Mouse (Mus musculus) lung, adult 2 months (tissue): Measurements from ENCODE around the gene Bpifa6. TPM values are rescaled to one million over a fixed set of nuclear protein-coding genes. Genes with fewer than 3 reads are reported as not detected.
"Not testable (repeated sequence)": the region's sequence is repeated elsewhere in the genome, so short reads cannot be mapped to it uniquely, and the experiment has no call there.

ENCODE experiments used
- DNase-seq: peaks from one replicate; pipeline ENCODE4 v3.0.0; 2022
- H3K4me1 ChIP-seq: fragments of 200-500 bp; 2 replicates; pipeline ENCODE4 v1.6.1; 2011; ENCODE audit warnings: low read length; ENCODE audit not compliant: control insufficient read depth, insufficient read depth
- H3K4me3 ChIP-seq: fragments of 200-500 bp; replicated peaks from 2 replicates; pipeline ENCODE3; 2011; ENCODE audit warnings: low read depth, mild to moderate bottlenecking, control low read depth, low read length; ENCODE audit errors: extremely low read depth
- CTCF ChIP-seq: fragments of 200-500 bp; IDR thresholded peaks from 2 replicates; pipeline ENCODE4 v1.5.1; 2011; ENCODE audit warnings: mild to moderate bottlenecking, low read length, control low read depth; ENCODE audit not compliant: insufficient read depth
- POLR2A ChIP-seq: fragments of 200-500 bp; IDR thresholded peaks from 2 replicates; pipeline ENCODE4 v1.6.1; 2011; ENCODE audit warnings: low read depth, mild to moderate bottlenecking, control low read depth, low read length, borderline replicate concordance; ENCODE audit errors: extremely low read depth
- WGBS: fragments of 180-500 bp; shearing (Covaris S2); methylation state at CpG from one replicate; pipeline ENCODE4 v1.1.7; 2018; 5-methylcytosine and 5-hydroxymethylcytosine counted together
- polyA plus RNA-seq: library from polyadenylated mRNA; depleted of rRNA; stranded (reverse); fragments of >200 nt; gene quantifications from 2 replicates; pipeline ENCODE4 v1.2.3, GENCODE M21; 2012; rRNA removed

Bpifa6 gene
- polyA plus RNA-seq, 1 experiment: not detected

GRCm38 (mm10) chr2:154007381-154007780, 32.6 kb downstream of the Bpifa6 start:
- no peak for DNase-seq
- 68% methylated on average over 1 of the region's 1 CpGs for WGBS
- Histone ChIP-seq H3K4me3 (no peak overlapping the region), H3K4me1 (no peaks in the 10 kb centered on the region)
- TF ChIP-seq CTCF (no peak), POLR2A (no peak)

DNA sequence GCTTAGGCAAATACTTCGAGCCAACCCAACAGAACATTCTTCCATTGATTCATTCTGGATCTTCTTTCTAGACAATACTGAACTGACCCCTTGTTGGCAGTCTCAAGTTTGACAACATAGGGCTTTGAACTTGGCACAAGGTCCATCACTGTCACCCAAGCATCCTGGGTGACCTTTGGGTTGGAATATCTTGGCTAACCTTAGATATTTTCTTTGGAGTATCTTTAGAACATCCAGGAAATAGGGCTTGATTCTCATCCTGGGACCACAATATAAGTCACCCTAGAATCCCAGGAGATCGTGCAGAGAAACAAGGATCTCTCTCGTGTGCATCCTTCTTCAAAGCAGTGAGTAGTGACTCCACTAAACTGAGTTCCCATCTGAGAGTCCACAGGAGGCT, 33.2 kb downstream of the Bpifa6 start, which contains the start of gene Bpifa2:
Bpifa2 (plus strand) TSS at position 301 of the 400 bp plus-strand sequence.
- TF ChIP-seq CTCF (no peak), POLR2A (no peak)
- H3K4me1 ChIP-seq: no peaks in the 10 kb centered on the region
- no peak within 1 kb of the TSS for H3K4me3 ChIP-seq
- 68% methylated on average over 3 of the region's 3 CpGs for WGBS
- DNase-seq: no peak

DNA sequence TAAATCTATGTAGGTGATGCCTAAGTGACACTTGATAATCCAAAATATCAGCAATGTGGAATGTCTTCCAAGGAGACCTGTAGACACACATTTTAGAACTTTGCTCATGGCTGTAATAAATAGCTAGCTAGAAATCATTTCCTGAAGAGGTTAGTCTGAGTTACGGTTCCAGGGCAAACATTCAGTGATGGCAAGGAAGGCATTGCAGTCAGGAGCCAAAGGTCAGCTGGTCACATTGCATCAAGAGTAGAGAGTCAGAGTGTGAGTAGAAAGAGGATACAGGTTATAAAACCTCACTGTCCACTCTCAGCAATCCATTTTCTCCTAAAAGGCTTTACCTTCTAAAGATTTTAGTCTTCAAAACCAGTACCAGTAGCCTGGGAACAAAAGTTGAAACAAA, 43.2 kb downstream of the Bpifa6 start:
- Histone ChIP-seq H3K4me1 (no peaks in the 10 kb centered on the region), H3K4me3 (no peak overlapping the region)
- DNase-seq: no peak
- 66% methylated on average over 1 of the region's 1 CpGs for WGBS
- no peak for TF ChIP-seq POLR2A
- TF ChIP-seq CTCF: no peak

DNA sequence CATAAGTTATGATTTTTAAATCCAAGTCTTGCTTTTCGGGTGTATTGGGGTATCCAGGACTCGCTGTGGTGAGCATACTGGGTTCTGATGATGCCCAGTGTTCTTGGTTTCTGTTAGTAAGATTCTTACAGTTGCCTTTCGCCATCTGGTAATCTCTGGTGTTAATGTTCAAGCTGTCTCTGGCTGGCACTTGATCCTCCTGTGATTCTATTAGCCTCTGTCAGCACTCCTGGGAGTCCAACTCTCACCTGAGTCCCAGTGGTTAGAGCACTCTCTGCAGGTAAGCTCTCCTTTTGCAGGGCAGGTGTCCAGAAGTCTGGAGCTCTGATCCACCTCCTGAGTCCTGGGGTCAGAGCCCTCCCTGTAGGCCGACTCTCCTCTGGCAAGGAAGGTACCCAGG, 49.9 kb downstream of the Bpifa6 start:
- not testable (repeated sequence) for DNase-seq, H3K4me1 ChIP-seq, H3K4me3 ChIP-seq
- 83% methylated on average over 4 of the region's 4 CpGs for WGBS

- H3K4me3 ChIP-seq: no peak overlapping the region
- TF ChIP-seq CTCF (peak; percentile 64), POLR2A (no peak)
- DNase-seq: peak; percentile 25
- no peaks in the 10 kb centered on the region for H3K4me1 ChIP-seq
- WGBS: 45% methylated on average over 2 of the region's 2 CpGs
Measured at GRCm38 (mm10) chr2:154038932-154039331, 64.2 kb downstream of the Bpifa6 start.

DNA sequence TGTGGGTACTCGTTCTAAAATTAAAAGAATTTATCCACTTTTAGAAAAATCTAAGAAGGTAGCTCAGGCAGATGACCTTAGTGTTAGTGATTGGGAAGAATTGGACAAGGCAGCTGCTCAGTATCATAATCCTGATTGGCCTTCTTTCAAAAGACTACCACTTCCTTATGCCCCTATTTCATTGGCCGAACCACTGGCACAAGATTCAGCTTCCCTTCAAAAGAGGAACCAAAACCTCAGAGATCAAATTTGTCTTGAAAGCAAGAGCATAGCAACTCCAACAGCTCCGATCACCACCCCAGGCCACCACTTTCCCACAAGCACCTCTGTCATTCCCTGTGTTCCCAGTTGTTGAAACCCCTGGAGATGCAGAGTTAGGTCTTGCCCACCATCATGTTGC, 70.0 kb downstream of the Bpifa6 start:
- TF ChIP-seq CTCF: no peak
- no peak for TF ChIP-seq POLR2A
- H3K4me1 ChIP-seq: no peaks in the 10 kb centered on the region
- DNase-seq: no peak
- H3K4me3 ChIP-seq: no peak overlapping the region
- 73% methylated on average over 3 of the region's 3 CpGs for WGBS

Other genes with a start within 250 kb of the Bpifa6 start
- 7.4 and 11.5 TPM in 2 replicates for gene Mapre1, start 233.7 kb upstream of the Bpifa6 start, polyA plus RNA-seq
- gene Efcab8, start 195.0 kb upstream of the Bpifa6 start, polyA plus RNA-seq: 0.19 and 0.33 TPM in 2 replicates
- gene Sun5, start 103.9 kb upstream of the Bpifa6 start, polyA plus RNA-seq: not detected in 2 replicates
- gene Bpifb2, start 99.9 kb upstream of the Bpifa6 start, polyA plus RNA-seq: not detected in 2 replicates
- gene Bpifb6, start 74.6 kb upstream of the Bpifa6 start, polyA plus RNA-seq: not detected in 2 replicates
- not detected in 2 replicates for gene Bpifb3, start 56.7 kb upstream of the Bpifa6 start, polyA plus RNA-seq
- not detected in 2 replicates for gene Bpifb4, start 36.7 kb upstream of the Bpifa6 start, polyA plus RNA-seq
- gene Bpifa2, start 33.3 kb downstream of the Bpifa6 start, polyA plus RNA-seq: not detected in 2 replicates
- not detected in 2 replicates for gene Bpifa3, start 155.4 kb downstream of the Bpifa6 start, polyA plus RNA-seq
- 295 and 710 TPM in 2 replicates for gene Bpifa1, start 167.9 kb downstream of the Bpifa6 start, polyA plus RNA-seq
- gene Bpifa5, start 187.7 kb downstream of the Bpifa6 start, polyA plus RNA-seq: 4.3 TPM in 1 of 2 replicates, not detected in the other
- gene Bpifb1, start 215.9 kb downstream of the Bpifa6 start, polyA plus RNA-seq: 103 and 136 TPM in 2 replicates
- 7.2 and 9.0 TPM in 2 replicates for gene Bpifb5, start 248.8 kb downstream of the Bpifa6 start, polyA plus RNA-seq